8 mouse cellular contexts compared by ENCODE assay signal in the genomic region with DNA sequence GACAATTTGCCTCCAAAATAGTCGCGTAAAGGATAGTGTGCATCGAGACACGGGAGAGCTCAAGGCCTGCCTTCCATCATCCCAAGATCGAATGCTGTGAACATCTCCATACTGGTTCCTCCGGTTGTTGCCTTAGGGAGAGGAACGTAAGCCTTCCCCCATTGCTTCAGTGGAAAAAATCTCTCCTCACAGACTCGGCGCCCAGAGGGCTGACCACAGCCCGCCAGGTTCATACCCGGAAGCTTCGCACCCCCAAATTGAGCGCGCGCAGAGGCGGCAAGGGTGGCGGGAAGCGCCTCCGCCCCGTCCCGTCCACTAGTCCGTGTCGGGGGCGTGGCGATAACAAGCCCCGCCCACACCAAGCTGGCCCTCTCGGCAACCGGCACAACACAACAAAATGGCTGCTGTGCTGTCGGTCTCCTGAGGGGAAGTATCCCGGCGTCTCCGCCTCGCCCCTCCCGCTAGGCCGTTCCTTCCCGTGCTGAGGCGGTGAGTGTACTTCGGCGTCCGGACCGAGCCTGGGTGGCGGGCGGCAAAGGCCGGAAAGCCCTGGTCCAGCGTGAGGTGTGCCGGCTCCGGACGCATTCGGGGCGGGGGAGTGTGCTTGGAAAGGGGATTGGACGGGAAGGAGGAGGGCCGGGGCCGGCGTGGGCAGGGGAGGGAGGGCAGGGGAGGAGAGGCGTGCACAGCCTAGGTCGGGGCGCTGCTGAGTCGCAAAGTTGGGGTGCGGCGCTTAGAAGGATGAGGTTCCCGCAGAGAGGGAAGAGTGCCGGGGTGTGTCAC. TPM values are rescaled to one million over a fixed set of nuclear protein-coding genes. Genes with fewer than 3 reads are reported as not detected.
DNase-seq lines count a peak whose midpoint lies in the region; ATAC-seq lines count a peak whose summit lies in the region.

TSS of gene Cntrl (plus strand) at position 352 of the 783 bp plus-strand sequence.

- peak within 1 kb of the TSS; percentile 79 for H3K9ac ChIP-seq in hindbrain, embryonic 13.5 days

- no peaks in the 10 kb centered on the region for H3K36me3 ChIP-seq in hindbrain, embryonic 13.5 days

- peaks cover 12% of the 10 kb centered on the region for H3K4me1 ChIP-seq in hindbrain, embryonic 13.5 days (replicated peaks)

- H3K27me3 ChIP-seq in hindbrain, embryonic 13.5 days, result no peaks in the 10 kb centered on the region

- H3K4me2 ChIP-seq in hindbrain, embryonic 13.5 days, result peak within 1 kb of the TSS; percentile 75

- DNase-seq in NIH3T3 (ENCODE audit: low read depth), result peak; percentile 94
- peak; percentile 98 to 99 for DNase-seq in cerebellum, postnatal 10 days
- DNase-seq in frontal cortex, postnatal 14 days (ENCODE audit: low spot score in 2 of 2), result peak; percentile 85 to 88
- peak; percentile 94 for DNase-seq in layer of hippocampus, postnatal 36 days
- peak; percentile 97 for DNase-seq in lung, postnatal 36 days
- DNase-seq in retina, postnatal 1 day, result peak; percentile 94
- DNase-seq in urinary bladder, adult 18-20 months (ENCODE audit: low spot score in 2 of 2), result peak; percentile 89 to 96

- peak; percentile 98 for ATAC-seq in hindbrain, embryonic 13.5 days (ENCODE audit: low FRiP score)

- WGBS in hindbrain, embryonic 13.5 days, result under 1% methylated on average over 62 of the region's 62 CpGs

- H3K4me3 ChIP-seq in hindbrain, embryonic 13.5 days, result peak within 1 kb of the TSS; percentile 78

- peak within 1 kb of the TSS; percentile 91 for H3K27ac ChIP-seq in hindbrain, embryonic 13.5 days

- H3K9me3 ChIP-seq in hindbrain, embryonic 13.5 days, result no peaks in the 10 kb centered on the region

RNA-seq across cellular contexts. Expression of gene Cntrl, which starts in this region (rescaled TPM):
- 11.9 and 13.8 TPM in 2 replicates for polyA plus RNA-seq in hindbrain, embryonic 13.5 days (2015; fragmentation: Nextera tagmentation; extraction: Ambion mirVana)
- total RNA-seq in layer of hippocampus, postnatal 36 days (2021), result 10 to 100 TPM in 1 of 2 experiments, 1 to 10 TPM in 1; 9.9 to 11.1 TPM

Comparison
In these comparisons a context has a peak if more than half of its experiments do, and no peak if none do; other contexts are left out.
1. Peak in every context shown above with its lines: DNase-seq, ATAC-seq, H3K4me3 ChIP-seq and H3K27ac ChIP-seq.